Mouse (Mus musculus) kidney, embryonic 16.5 days (tissue): Measurements from ENCODE around the gene Aox2. TPM values are rescaled to one million over a fixed set of nuclear protein-coding genes. Genes with fewer than 3 reads are reported as not detected.
A peak's percentile ranks its signal among the peaks of the same experiment; 100 is the strongest.

ENCODE experiments used
- ATAC-seq: fragments of 200-750 bp; cut with Nextera tagmentation; 2 replicates; pipeline ENCODE4 v1.8.0; 2017; ENCODE audit warnings: moderate TSS enrichment; ENCODE audit not compliant: low FRiP score, low TSS enrichment
- H3K27ac ChIP-seq: fragments of 300-500 bp; sonication (generic); 2 replicates; pipeline ENCODE4 v1.5.1; 2014; ENCODE audit warnings: low read length
- H3K27me3 ChIP-seq: fragments of 300-500 bp; sonication (generic); 2 replicates; pipeline ENCODE4 v1.6.1; 2014; ENCODE audit warnings: low read length, control low read depth, mixed read lengths; ENCODE audit not compliant: insufficient read depth
- H3K36me3 ChIP-seq: fragments of 300-500 bp; sonication (generic); 2 replicates; pipeline ENCODE4 v1.6.1; 2014; ENCODE audit warnings: low read length, control low read depth, mixed read lengths; ENCODE audit not compliant: insufficient read depth
- H3K4me1 ChIP-seq: fragments of 300-500 bp; sonication (generic); 2 replicates; pipeline ENCODE4 v1.6.1; 2014; ENCODE audit warnings: low read length, control low read depth, mixed read lengths; ENCODE audit not compliant: insufficient read depth
- H3K4me2 ChIP-seq: fragments of 300-500 bp; sonication (generic); replicated peaks from 2 replicates; pipeline ENCODE4 v1.6.1; 2014; ENCODE audit warnings: low read depth, low read length
- H3K4me3 ChIP-seq: fragments of 300-500 bp; sonication (generic); 2 replicates; pipeline ENCODE4 v1.5.1; 2014; ENCODE audit warnings: mild to moderate bottlenecking, low read length
- H3K9ac ChIP-seq: fragments of 300-500 bp; sonication (generic); replicated peaks from 2 replicates; pipeline ENCODE4 v1.6.1; 2014; ENCODE audit warnings: low read length
- H3K9me3 ChIP-seq: fragments of 300-500 bp; sonication (generic); 2 replicates; pipeline ENCODE4 v1.6.1; 2016; ENCODE audit warnings: low read length, control low read depth
- WGBS: fragments of 180-500 bp; shearing (Covaris S2); extraction: QIAGEN DNeasy Blood & Tissue Kit; methylation state at CpG from one replicate; pipeline ENCODE4 v1.1.7; 2014; 5-methylcytosine and 5-hydroxymethylcytosine counted together
- polyA plus RNA-seq: library from polyadenylated mRNA; unstranded; fragments of >200 nt; fragmentation: Nextera tagmentation; extraction: Ambion mirVana; gene quantifications from 2 replicates; pipeline ENCODE4 v1.2.1, GENCODE M21; 2015

Gene Aox2
- polyA plus RNA-seq, 1 experiment from 2014 or later = 0.09 TPM

GRCm38 (mm10) chr1:58280939-58281624 is 3.0 kb downstream of the Aox2 start:
- H3K9ac ChIP-seq = no peak overlapping the region
- H3K27ac ChIP-seq = no peak overlapping the region
- H3K9me3 ChIP-seq = no peaks in the 10 kb centered on the region
- no peak overlapping the region for H3K4me2 ChIP-seq
- H3K27me3 ChIP-seq = no peaks in the 10 kb centered on the region
- no peaks in the 10 kb centered on the region for H3K36me3 ChIP-seq
- no peak for ATAC-seq
- 0 out of 2 replicates have a peak, but pooled peaks cover under 1% of the 10 kb centered on the region for H3K4me1 ChIP-seq
- H3K4me3 ChIP-seq = no peak overlapping the region
- WGBS = 71% methylated on average over 13 of the region's 13 CpGs

- WGBS = 68% methylated on average over 4 of the region's 4 CpGs
- Histone ChIP-seq H3K9ac (no peak overlapping the region), H3K27ac (no peak overlapping the region), H3K36me3 (no peaks in the 10 kb centered on the region), H3K4me1 (no peaks in the 10 kb centered on the region), H3K9me3 (no peaks in the 10 kb centered on the region), H3K4me2 (no peak overlapping the region), H3K4me3 (no peak overlapping the region), H3K27me3 (no peaks in the 10 kb centered on the region)
- ATAC-seq = no peak
Measured at GRCm38 (mm10) chr1:58281625-58281988, 3.5 kb downstream of the Aox2 start.

- no peaks in the 10 kb centered on the region for H3K27me3 ChIP-seq
- H3K27ac ChIP-seq = no peak overlapping the region
- H3K9ac ChIP-seq = no peak overlapping the region
- H3K9me3 ChIP-seq = no peaks in the 10 kb centered on the region
- H3K4me3 ChIP-seq = no peak overlapping the region
- no peaks in the 10 kb centered on the region for H3K36me3 ChIP-seq
- WGBS = 33% methylated on average over 7 of the region's 7 CpGs
- H3K4me2 ChIP-seq = no peak overlapping the region
- no peak for ATAC-seq
- no peaks in the 10 kb centered on the region for H3K4me1 ChIP-seq
Measured at GRCm38 (mm10) chr1:58284505-58284904, 6.4 kb downstream of the Aox2 start.

GRCm38 (mm10) chr1:58288091-58288490 is 10.0 kb downstream of the Aox2 start:
- Histone ChIP-seq H3K27ac (no peak overlapping the region), H3K9ac (no peak overlapping the region), H3K9me3 (no peaks in the 10 kb centered on the region), H3K36me3 (no peaks in the 10 kb centered on the region), H3K4me1 (peaks cover 9% of the 10 kb centered on the region; the same call in 1 of the 2 replicates), H3K4me3 (no peak overlapping the region), H3K4me2 (no peak overlapping the region), H3K27me3 (no peaks in the 10 kb centered on the region)
- 74% methylated on average over 3 of the region's 3 CpGs for WGBS
- no peak for ATAC-seq

- ATAC-seq = no peak
- Histone ChIP-seq H3K9ac (no peak overlapping the region), H3K4me2 (no peak overlapping the region), H3K27me3 (no peaks in the 10 kb centered on the region), H3K36me3 (no peaks in the 10 kb centered on the region), H3K9me3 (no peaks in the 10 kb centered on the region), H3K27ac (no peak overlapping the region), H3K4me1 (peaks cover 9% of the 10 kb centered on the region; the same call in 1 of the 2 replicates), H3K4me3 (no peak overlapping the region)
- WGBS = 62% methylated on average over 16 of the region's 16 CpGs
Measured at GRCm38 (mm10) chr1:58289863-58290469, 11.8 kb downstream of the Aox2 start.

- H3K27ac ChIP-seq = peak overlapping the region; percentile 17; the same call in 1 of the 2 replicates
- WGBS = 35% methylated on average over 13 of the region's 13 CpGs
Measured at GRCm38 (mm10) chr1:58291394-58292300, 13.5 kb downstream of the Aox2 start.

GRCm38 (mm10) chr1:58294730-58295129 is 16.6 kb downstream of the Aox2 start:
- no peak overlapping the region for H3K4me3 ChIP-seq
- ATAC-seq = no peak
- H3K36me3 ChIP-seq = no peaks in the 10 kb centered on the region
- H3K9me3 ChIP-seq = no peaks in the 10 kb centered on the region
- H3K27me3 ChIP-seq = no peaks in the 10 kb centered on the region
- 84% methylated on average over 5 of the region's 5 CpGs for WGBS
- peaks cover 9% of the 10 kb centered on the region; the same call in 1 of the 2 replicates for H3K4me1 ChIP-seq
- no peak overlapping the region for H3K9ac ChIP-seq
- no peak overlapping the region for H3K4me2 ChIP-seq
- H3K27ac ChIP-seq = no peak overlapping the region

More at GRCm38 (mm10) chr1:58291394-58292300, 13.5 kb downstream of the Aox2 start:
- ATAC-seq = peak; percentile 40; the same call in 1 of the 2 replicates
- H3K27me3 ChIP-seq = no peaks in the 10 kb centered on the region
- peaks cover 9% of the 10 kb centered on the region; the same call in 1 of the 2 replicates for H3K4me1 ChIP-seq
- no peak overlapping the region for H3K4me2 ChIP-seq
- H3K9me3 ChIP-seq = no peaks in the 10 kb centered on the region
- H3K4me3 ChIP-seq = no peak overlapping the region
- H3K9ac ChIP-seq = no peak overlapping the region
- H3K36me3 ChIP-seq = no peaks in the 10 kb centered on the region

- Histone ChIP-seq H3K4me1 (peaks cover 9% of the 10 kb centered on the region; the same call in 1 of the 2 replicates), H3K4me3 (no peak overlapping the region), H3K9ac (no peak overlapping the region), H3K27ac (no peak overlapping the region), H3K9me3 (no peaks in the 10 kb centered on the region), H3K27me3 (no peaks in the 10 kb centered on the region), H3K36me3 (no peaks in the 10 kb centered on the region), H3K4me2 (no peak overlapping the region)
- 3% methylated on average over 7 of the region's 7 CpGs for WGBS
- peak; percentile 76; the same call in 1 of the 2 replicates for ATAC-seq
Measured at GRCm38 (mm10) chr1:58296278-58296677, 18.2 kb downstream of the Aox2 start.

- WGBS = 47% methylated on average over 4 of the region's 4 CpGs
- no peak for ATAC-seq
- no peaks in the 10 kb centered on the region for H3K9me3 ChIP-seq
- no peak overlapping the region for H3K9ac ChIP-seq
- H3K27me3 ChIP-seq = no peaks in the 10 kb centered on the region
- H3K4me2 ChIP-seq = no peak overlapping the region
- H3K36me3 ChIP-seq = no peaks in the 10 kb centered on the region
- no peak overlapping the region for H3K4me3 ChIP-seq
- no peak overlapping the region for H3K27ac ChIP-seq
- peaks cover 6% of the 10 kb centered on the region; the same call in 1 of the 2 replicates for H3K4me1 ChIP-seq
Measured at GRCm38 (mm10) chr1:58296821-58297220, 18.7 kb downstream of the Aox2 start.
